Mouse (Mus musculus) limb, embryonic 14.5 days (tissue): ENCODE data around the gene Ipo11. TPM values are rescaled to one million over a fixed set of nuclear protein-coding genes. Genes with fewer than 3 reads are reported as not detected.

Source experiments
- ATAC-seq: fragments of 200-750 bp; cut with Nextera tagmentation; 2 replicates; pipeline ENCODE4 v1.8.0; 2017; ENCODE audit warnings: low read depth, moderate number of reproducible peaks, moderate TSS enrichment; ENCODE audit not compliant: low FRiP score
- DNase-seq: peaks from one replicate; pipeline ENCODE4 v3.0.0-alpha.2; 2015; ENCODE audit warnings: low spot score
- H3K27ac ChIP-seq: fragments of 300-500 bp; sonication (generic); replicated peaks from 2 replicates; pipeline ENCODE4 v1.5.1; 2014; ENCODE audit warnings: low read depth, mild to moderate bottlenecking, low read length, moderate library complexity, mixed read lengths
- H3K27me3 ChIP-seq: fragments of 300-500 bp; sonication (generic); 2 replicates; pipeline ENCODE4 v1.6.1; 2014; ENCODE audit warnings: low read length, mixed read lengths; ENCODE audit not compliant: control insufficient read depth, insufficient read depth
- H3K36me3 ChIP-seq: fragments of 300-500 bp; sonication (generic); 2 replicates; pipeline ENCODE4 v1.6.1; 2014; ENCODE audit warnings: mild to moderate bottlenecking, low read length, moderate library complexity, mixed read lengths; ENCODE audit not compliant: control insufficient read depth, insufficient read depth
- H3K4me1 ChIP-seq: fragments of 300-500 bp; sonication (generic); 2 replicates; pipeline ENCODE4 v1.6.1; 2014; ENCODE audit warnings: antibody characterized with exemption, low read length, mixed read lengths; ENCODE audit not compliant: control insufficient read depth, insufficient read depth
- H3K4me2 ChIP-seq: fragments of 300-500 bp; sonication (generic); replicated peaks from 2 replicates; pipeline ENCODE4 v1.6.1; 2014; ENCODE audit warnings: low read depth, mild to moderate bottlenecking, low read length, moderate library complexity; ENCODE audit not compliant: severe bottlenecking
- H3K4me3 ChIP-seq: fragments of 300-500 bp; sonication (generic); replicated peaks from 2 replicates; pipeline ENCODE4 v1.5.1; 2014; ENCODE audit warnings: low read length
- H3K9ac ChIP-seq: fragments of 300-500 bp; sonication (generic); 2 replicates; pipeline ENCODE4 v1.6.1; 2014; ENCODE audit warnings: mild to moderate bottlenecking, low read depth, low read length, moderate library complexity; ENCODE audit not compliant: severe bottlenecking
- H3K9me3 ChIP-seq: fragments of 300-500 bp; sonication (generic); 2 replicates; pipeline ENCODE4 v1.6.1; 2016; ENCODE audit warnings: low read length; ENCODE audit not compliant: control insufficient read depth
- POLR2A ChIP-seq: fragments of 200-500 bp; IDR thresholded peaks from 2 replicates; pipeline ENCODE4 v1.8.0; 2012; ENCODE audit warnings: inconsistent platforms, mild to moderate bottlenecking, moderate library complexity, borderline replicate concordance; ENCODE audit not compliant: insufficient read depth, insufficient read length; ENCODE audit errors: extremely low read depth
- WGBS: fragments of 180-500 bp; shearing (Covaris S2); extraction: QIAGEN DNeasy Blood & Tissue Kit; methylation state at CpG from one replicate; pipeline ENCODE4 v1.1.7; 2014; 5-methylcytosine and 5-hydroxymethylcytosine counted together
- polyA plus RNA-seq, 2 experiments: library from polyadenylated mRNA; depleted of rRNA in 1 of 2; stranded (reverse) in 1 of 2; unstranded in 1 of 2; fragments of >200 nt; fragmentation: Nextera tagmentation in 1 of 2; extraction: Ambion mirVana in 1 of 2; gene quantifications; 2 replicates each; pipeline versions ENCODE4 v1.2.1 to v1.2.3; 2012 to 2014

The Ipo11 gene
- polyA plus RNA-seq, 2 experiments: 32.3 to 46.3 TPM

- DNase-seq: no peak
- no peaks in the 10 kb centered on the region for H3K4me1 ChIP-seq
- no peak for ATAC-seq
- WGBS: 78% methylated on average over 5 of the region's 5 CpGs
- no peak overlapping the region for H3K4me3 ChIP-seq
- no peak overlapping the region for H3K4me2 ChIP-seq
- no peaks in the 10 kb centered on the region for H3K9me3 ChIP-seq
- TF ChIP-seq POLR2A: no peak
- H3K36me3 ChIP-seq: no peaks in the 10 kb centered on the region
- no peaks in the 10 kb centered on the region for H3K27me3 ChIP-seq
- no peak overlapping the region for H3K9ac ChIP-seq
- no peak overlapping the region for H3K27ac ChIP-seq
Observed at GRCm38 (mm10) chr13:106746823-106747222, 189.9 kb downstream of the Ipo11 start.

- Histone ChIP-seq H3K27ac (no peak overlapping the region), H3K4me1 (no peaks in the 10 kb centered on the region), H3K4me2 (no peak overlapping the region), H3K4me3 (no peak overlapping the region), H3K27me3 (no peaks in the 10 kb centered on the region), H3K9ac (no peak overlapping the region), H3K9me3 (no peaks in the 10 kb centered on the region), H3K36me3 (no peaks in the 10 kb centered on the region)
- no peak for TF ChIP-seq POLR2A
- DNase-seq (no peak), ATAC-seq (no peak)
- 74% methylated on average over 6 of the region's 6 CpGs for WGBS
Observed at GRCm38 (mm10) chr13:106745201-106745600, 191.6 kb downstream of the Ipo11 start.

Other genes starting within 250 kb of the Ipo11 start
- gene Dimt1, start 10.2 kb upstream of the Ipo11 start, polyA plus RNA-seq (2012; rRNA removed): 36.8 and 43.5 TPM in 2 replicates
- gene Dimt1, start 10.2 kb upstream of the Ipo11 start, polyA plus RNA-seq (2014; fragmentation: Nextera tagmentation; extraction: Ambion mirVana): 50.5 and 54.4 TPM in 2 replicates
- 13.5 and 20.1 TPM in 2 replicates for gene Kif2a, start 85.2 kb upstream of the Ipo11 start, polyA plus RNA-seq (2012; rRNA removed)
- gene Kif2a, start 85.2 kb upstream of the Ipo11 start, polyA plus RNA-seq (2014; fragmentation: Nextera tagmentation; extraction: Ambion mirVana): 25.4 and 26.0 TPM in 2 replicates